Mouse (Mus musculus) heart, postnatal 0 days (tissue): Measurements from ENCODE around the gene Gle1.

Experiments used
- CTCF ChIP-seq: IDR thresholded peaks from 2 replicates; pipeline ENCODE4 v1.5.1; 2016; ENCODE audit warnings: antibody characterized with exemption, control low read depth, low read depth
- EP300 ChIP-seq: IDR thresholded peaks from 2 replicates; pipeline ENCODE4 v1.6.1; 2016; ENCODE audit warnings: antibody characterized with exemption, low read depth

GRCm38 (mm10) chr2:29902194-29902593, 33.0 kb upstream of the Gle1 start:
- TF ChIP-seq CTCF (no peak), EP300 (no peak)
